Mouse (Mus musculus) heart, postnatal 0 days (tissue): ENCODE results near the gene Slc17a5. TPM values are rescaled to one million over a fixed set of nuclear protein-coding genes. Genes with fewer than 3 reads are reported as not detected.

Experiments used
- ATAC-seq: fragments of 200-750 bp; cut with Nextera tagmentation; 2 replicates; pipeline ENCODE4 v1.8.0; 2017; ENCODE audit warnings: low read depth, moderate number of reproducible peaks, moderate library complexity; ENCODE audit not compliant: insufficient read depth
- DNase-seq: peaks from one replicate; pipeline ENCODE4 v3.0.0-alpha.2; 2016; ENCODE audit warnings: low spot score
- H3K27ac ChIP-seq: fragments of 300-500 bp; sonication (generic); 2 replicates; pipeline ENCODE4 v1.5.1; 2014; ENCODE audit warnings: low read depth, mild to moderate bottlenecking
- H3K27me3 ChIP-seq: fragments of 300-500 bp; sonication (generic); 2 replicates; pipeline ENCODE4 v1.6.1; 2014; ENCODE audit warnings: low read length, mixed read lengths; ENCODE audit not compliant: control insufficient read depth, insufficient read depth
- H3K36me3 ChIP-seq: fragments of 300-500 bp; sonication (generic); replicated peaks from 2 replicates; pipeline ENCODE4 v1.6.1; 2014; ENCODE audit warnings: low read length, mixed read lengths; ENCODE audit not compliant: control insufficient read depth, insufficient read depth
- H3K4me1 ChIP-seq: fragments of 300-500 bp; sonication (generic); 2 replicates; pipeline ENCODE4 v1.6.1; 2014; ENCODE audit warnings: antibody characterized with exemption; ENCODE audit not compliant: control insufficient read depth, insufficient read depth
- H3K4me2 ChIP-seq: fragments of 300-500 bp; sonication (generic); 2 replicates; pipeline ENCODE4 v1.6.1; 2014; ENCODE audit warnings: low read depth, mild to moderate bottlenecking, low read length, moderate library complexity
- H3K4me3 ChIP-seq: fragments of 300-500 bp; sonication (generic); 2 replicates; pipeline ENCODE4 v1.5.1; 2014; ENCODE audit warnings: low read depth, low read length
- H3K9ac ChIP-seq: fragments of 300-500 bp; sonication (generic); replicated peaks from 2 replicates; pipeline ENCODE4 v1.6.1; 2014; ENCODE audit warnings: low read depth, low read length, mixed read lengths
- H3K9me3 ChIP-seq: fragments of 300-500 bp; sonication (generic); replicated peaks from 2 replicates; pipeline ENCODE4 v1.6.1; 2016; ENCODE audit warnings: low read length; ENCODE audit not compliant: control insufficient read depth
- CTCF ChIP-seq: IDR thresholded peaks from 2 replicates; pipeline ENCODE4 v1.5.1; 2016; ENCODE audit warnings: antibody characterized with exemption, control low read depth, low read depth
- EP300 ChIP-seq: IDR thresholded peaks from 2 replicates; pipeline ENCODE4 v1.6.1; 2016; ENCODE audit warnings: antibody characterized with exemption, low read depth
- WGBS: fragments of 180-500 bp; shearing (Covaris S2); extraction: QIAGEN DNeasy Blood & Tissue Kit; methylation state at CpG from one replicate; pipeline ENCODE4 v1.1.7; 2014; 5-methylcytosine and 5-hydroxymethylcytosine counted together
- polyA plus RNA-seq: library from polyadenylated mRNA; unstranded; fragments of >200 nt; fragmentation: Nextera tagmentation; extraction: Ambion mirVana; gene quantifications from 2 replicates; pipeline ENCODE4 v1.2.1, GENCODE M21; 2015
- total RNA-seq: library from RNA; depleted of rRNA; stranded (reverse); fragments of >200 nt; gene quantifications from 2 replicates; pipeline ENCODE4 v1.2.3, GENCODE M21; 2014; ENCODE audit warnings: low replicate concordance

Gene Slc17a5
- total and polyA plus RNA-seq, 2 experiments from 2014 or later, result 6.3 to 8.0 TPM

GRCm38 (mm10) chr9:78559479-78559878, 28.4 kb downstream of the Slc17a5 start:
- 74% methylated on average over 4 of the region's 4 CpGs for WGBS
- no peak for DNase-seq

GRCm38 (mm10) chr9:78558586-78559214, 29.1 kb downstream of the Slc17a5 start:
- no peaks in the 10 kb centered on the region for H3K27me3 ChIP-seq
- DNase-seq (peak; percentile 59), ATAC-seq (peak; percentile 47; the same call in 1 of the 2 replicates)
- H3K9ac ChIP-seq, result no peak overlapping the region
- no peak overlapping the region for H3K27ac ChIP-seq
- H3K4me1 ChIP-seq, result no peaks in the 10 kb centered on the region
- H3K4me3 ChIP-seq, result no peak overlapping the region
- H3K9me3 ChIP-seq, result no peaks in the 10 kb centered on the region
- H3K4me2 ChIP-seq, result no peak overlapping the region
- no peak for TF ChIP-seq CTCF
- TF ChIP-seq EP300, result no peak
- 57% methylated on average over 8 of the region's 8 CpGs for WGBS
- H3K36me3 ChIP-seq, result peaks cover 12% of the 10 kb centered on the region; the same call in 1 of the 2 replicates

More at GRCm38 (mm10) chr9:78559479-78559878, 28.4 kb downstream of the Slc17a5 start:
- no peak for ATAC-seq
- no peak for TF ChIP-seq CTCF
- TF ChIP-seq EP300, result no peak
- Histone ChIP-seq H3K4me3 (no peak overlapping the region), H3K36me3 (peaks cover 12% of the 10 kb centered on the region; the same call in 1 of the 2 replicates), H3K9ac (no peak overlapping the region), H3K27me3 (no peaks in the 10 kb centered on the region), H3K27ac (no peak overlapping the region), H3K9me3 (no peaks in the 10 kb centered on the region), H3K4me2 (no peak overlapping the region), H3K4me1 (no peaks in the 10 kb centered on the region)

GRCm38 (mm10) chr9:78557041-78557440, 30.8 kb downstream of the Slc17a5 start:
- no peak overlapping the region for H3K9ac ChIP-seq
- H3K4me3 ChIP-seq, result no peak overlapping the region
- H3K9me3 ChIP-seq, result no peaks in the 10 kb centered on the region
- no peaks in the 10 kb centered on the region for H3K4me1 ChIP-seq
- TF ChIP-seq CTCF, result no peak
- TF ChIP-seq EP300, result no peak
- H3K36me3 ChIP-seq, result peaks cover 17% of the 10 kb centered on the region; the same call in 1 of the 2 replicates
- DNase-seq (no peak), ATAC-seq (no peak)
- no peak overlapping the region for H3K4me2 ChIP-seq
- WGBS, result 80% methylated on average over 1 of the region's 1 CpGs
- H3K27ac ChIP-seq, result no peak overlapping the region
- no peaks in the 10 kb centered on the region for H3K27me3 ChIP-seq

DNA sequence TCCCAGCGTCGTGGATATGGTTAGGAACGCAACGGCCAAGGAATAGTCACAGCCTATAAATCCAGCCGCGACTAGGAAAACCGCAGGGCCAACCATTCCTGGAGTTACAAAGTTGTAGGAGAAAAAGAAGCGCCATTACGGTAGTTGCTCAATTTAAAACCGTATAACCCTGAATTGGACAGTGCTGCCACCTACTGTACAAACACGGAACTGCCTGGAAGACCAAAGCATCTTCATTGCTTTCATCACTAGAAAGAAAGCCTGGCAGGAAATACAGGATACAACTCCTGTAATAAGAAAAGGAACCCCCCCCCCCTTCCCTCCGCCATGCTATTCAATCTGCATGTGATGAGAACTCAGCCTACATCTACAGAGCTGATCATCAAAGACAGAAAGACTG, 34.9 kb downstream of the Slc17a5 start:
- no peak overlapping the region for H3K27ac ChIP-seq

DNA sequence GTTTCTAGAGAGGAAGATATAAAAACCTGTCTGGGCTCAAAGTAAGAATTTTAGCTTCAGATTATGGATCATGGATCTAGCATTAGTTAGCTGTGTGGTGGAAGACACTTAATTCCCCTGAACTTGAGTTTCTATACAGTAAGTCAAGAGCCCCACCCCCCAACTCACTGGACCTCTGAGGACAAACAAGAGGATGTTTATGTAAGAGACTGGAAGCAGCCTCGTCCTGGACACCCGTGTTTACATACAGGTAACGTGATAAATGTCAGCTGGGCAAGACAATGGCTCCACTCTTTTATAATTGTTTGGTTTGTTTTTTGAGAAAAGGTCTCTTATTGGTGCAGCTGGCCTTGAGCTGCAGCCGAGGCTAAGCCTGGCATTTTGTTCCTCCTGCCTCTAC, 36.1 kb downstream of the Slc17a5 start:
- H3K27ac ChIP-seq, result no peak overlapping the region
- 0 out of 2 replicates have a peak, but pooled peaks cover 6% of the 10 kb centered on the region for H3K36me3 ChIP-seq
- DNase-seq (no peak), ATAC-seq (no peak)
- H3K9ac ChIP-seq, result no peak overlapping the region
- H3K4me2 ChIP-seq, result no peak overlapping the region
- TF ChIP-seq EP300, result no peak
- no peak for TF ChIP-seq CTCF
- no peaks in the 10 kb centered on the region for H3K9me3 ChIP-seq
- no peaks in the 10 kb centered on the region for H3K4me1 ChIP-seq
- no peak overlapping the region for H3K4me3 ChIP-seq
- WGBS, result 67% methylated on average over 4 of the region's 4 CpGs
- H3K27me3 ChIP-seq, result no peaks in the 10 kb centered on the region

More for the DNA sequence above, 34.9 kb downstream of the Slc17a5 start:
- no peak overlapping the region for H3K9ac ChIP-seq
- TF ChIP-seq CTCF (peak; percentile 94), EP300 (no peak)
- no peak overlapping the region for H3K4me3 ChIP-seq
- ATAC-seq (no peak), DNase-seq (peak; percentile 53)
- H3K4me2 ChIP-seq, result no peak overlapping the region
- H3K4me1 ChIP-seq, result no peaks in the 10 kb centered on the region
- no peaks in the 10 kb centered on the region for H3K27me3 ChIP-seq
- 37% methylated on average over 12 of the region's 12 CpGs for WGBS
- H3K9me3 ChIP-seq, result no peaks in the 10 kb centered on the region
- H3K36me3 ChIP-seq, result peaks cover 10% of the 10 kb centered on the region; the same call in 1 of the 2 replicates
